Mouse (Mus musculus) heart, adult 2 months (tissue): ENCODE results near the gene Inha.

Source experiments
- EP300 ChIP-seq: fragments of 200-500 bp; IDR thresholded peaks from 2 replicates; pipeline ENCODE4 v1.6.1; 2011; ENCODE audit warnings: low read depth, low read length, control low read depth; ENCODE audit not compliant: insufficient read depth
- POLR2A ChIP-seq: fragments of 200-500 bp; IDR thresholded peaks from 2 replicates; pipeline ENCODE4 v1.6.1; 2011; ENCODE audit warnings: mild to moderate bottlenecking, low read depth, low read length, control low read depth; ENCODE audit not compliant: insufficient read depth

GRCm38 (mm10) chr1:75503651-75503980 lies 3.3 kb upstream of the Inha start:
- TF ChIP-seq POLR2A: no peak
- no peak for TF ChIP-seq EP300
